Mouse (Mus musculus) G1E (cell line): ENCODE data around the gene Zswim4.

ENCODE experiments used
- CTCF ChIP-seq: IDR thresholded peaks from 2 replicates; pipeline ENCODE4 v1.5.1; 2012; ENCODE audit warnings: low read depth, low read length, inconsistent platforms, mixed read lengths
- GATA1 ChIP-seq: IDR thresholded peaks from 2 replicates; pipeline ENCODE4 v1.6.1; 2012; ENCODE audit warnings: borderline replicate concordance, low read length, inconsistent platforms, mixed read lengths
- GATA2 ChIP-seq: IDR thresholded peaks from 2 replicates; pipeline ENCODE4 v1.6.1; 2012; ENCODE audit warnings: low read depth, low read length, inconsistent platforms, borderline replicate concordance
- POLR2AphosphoS5 ChIP-seq: IDR thresholded peaks from 2 replicates; pipeline ENCODE4 v1.6.1; 2012; ENCODE audit warnings: low read depth, low read length, inconsistent platforms; ENCODE audit not compliant: insufficient replicate concordance
- TAL1 ChIP-seq: conservative IDR thresholded peaks from 2 replicates; pipeline ENCODE4 v1.6.1; 2012; ENCODE audit warnings: low read depth, low read length, inconsistent platforms, mixed read lengths

DNA sequence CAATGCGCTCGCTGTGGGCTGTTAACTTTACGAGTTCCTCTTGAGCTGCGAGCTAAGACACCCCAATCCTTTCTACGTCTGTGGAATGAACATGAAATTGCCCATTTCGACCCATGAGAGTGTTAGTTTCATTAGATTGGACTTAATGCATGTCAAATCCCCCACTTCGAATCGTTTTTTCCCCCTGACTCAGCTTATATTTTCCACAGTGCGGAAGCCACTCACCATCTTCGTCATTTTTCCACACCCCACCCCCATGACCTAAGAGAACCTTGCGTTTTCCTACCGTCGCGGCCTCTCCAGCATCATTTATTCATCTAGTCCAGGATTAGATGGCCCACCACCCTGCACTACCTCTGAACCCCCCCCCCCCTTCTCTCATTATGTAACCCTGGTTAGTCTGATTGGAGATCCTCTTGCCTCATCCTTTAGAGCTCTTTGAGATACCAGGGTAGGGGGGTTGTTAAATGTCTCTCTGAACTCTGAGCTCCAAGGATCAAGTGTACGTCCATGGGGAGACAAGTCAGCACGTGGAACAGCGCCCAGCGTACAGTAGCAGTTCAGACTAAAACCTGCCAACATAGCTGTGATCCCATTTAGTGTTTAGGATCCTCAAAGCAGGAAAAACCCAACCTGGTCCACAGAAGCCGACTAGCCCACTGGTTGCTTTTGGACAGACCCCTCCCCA, 831 bp upstream of the Zswim4 start:
- no peak for TF ChIP-seq CTCF
- no peak for TF ChIP-seq GATA1
- no peak for TF ChIP-seq POLR2AphosphoS5
- no peak for TF ChIP-seq TAL1
- TF ChIP-seq GATA2, result no peak
